Mouse (Mus musculus) liver, embryonic 13.5 days (tissue): ENCODE results near the gene Ccdc115. TPM values are rescaled to one million over a fixed set of nuclear protein-coding genes. Genes with fewer than 3 reads are reported as not detected.
A peak's percentile ranks its signal among the peaks of the same experiment; 100 is the strongest.

Experiments used
- ATAC-seq: fragments of 200-750 bp; cut with Nextera tagmentation; 2 replicates; pipeline ENCODE4 v1.8.0; 2017; ENCODE audit warnings: low read depth, mild to moderate bottlenecking, moderate number of reproducible peaks, moderate library complexity
- DNase-seq: peaks from one replicate; pipeline ENCODE4 v3.0.0; 2022
- H3K27ac ChIP-seq: fragments of 300-500 bp; sonication (generic); 2 replicates; pipeline ENCODE4 v1.5.1; 2015; ENCODE audit warnings: moderate library complexity, mild to moderate bottlenecking, inconsistent platforms
- H3K27me3 ChIP-seq: fragments of 300-500 bp; sonication (generic); 2 replicates; pipeline ENCODE4 v1.6.1; 2015; ENCODE audit warnings: mild to moderate bottlenecking, inconsistent platforms
- H3K36me3 ChIP-seq: fragments of 300-500 bp; sonication (generic); 2 replicates; pipeline ENCODE4 v1.6.1; 2015; ENCODE audit warnings: mild to moderate bottlenecking, inconsistent platforms
- H3K4me1 ChIP-seq: fragments of 300-500 bp; sonication (generic); replicated peaks from 2 replicates; pipeline ENCODE4 v1.6.1; 2015; ENCODE audit warnings: inconsistent platforms
- H3K4me2 ChIP-seq: fragments of 300-500 bp; sonication (generic); 2 replicates; pipeline ENCODE4 v1.6.1; 2015; ENCODE audit warnings: inconsistent platforms, mild to moderate bottlenecking, moderate library complexity
- H3K4me3 ChIP-seq: fragments of 300-500 bp; sonication (generic); replicated peaks from 2 replicates; pipeline ENCODE4 v1.5.1; 2015; ENCODE audit warnings: mild to moderate bottlenecking, inconsistent platforms
- H3K9ac ChIP-seq: fragments of 300-500 bp; sonication (generic); 2 replicates; pipeline ENCODE4 v1.6.1; 2015; ENCODE audit warnings: mild to moderate bottlenecking, inconsistent platforms
- H3K9me3 ChIP-seq: fragments of 300-500 bp; sonication (generic); replicated peaks from 2 replicates; pipeline ENCODE4 v1.6.1; 2016; ENCODE audit warnings: inconsistent platforms
- WGBS: fragments of 180-500 bp; shearing (Covaris S2); methylation state at CpG from one replicate; pipeline ENCODE4 v1.1.7; 2015; ENCODE audit not compliant: insufficient replicate concordance; 5-methylcytosine and 5-hydroxymethylcytosine counted together
- polyA plus RNA-seq: library from polyadenylated mRNA; unstranded; fragments of >200 nt; fragmentation: Nextera tagmentation; extraction: Ambion mirVana; gene quantifications from 2 replicates; pipeline ENCODE4 v1.2.1, GENCODE M21; 2015

Ccdc115 gene
- 28.2 and 30.8 TPM in 2 replicates for polyA plus RNA-seq

DNA sequence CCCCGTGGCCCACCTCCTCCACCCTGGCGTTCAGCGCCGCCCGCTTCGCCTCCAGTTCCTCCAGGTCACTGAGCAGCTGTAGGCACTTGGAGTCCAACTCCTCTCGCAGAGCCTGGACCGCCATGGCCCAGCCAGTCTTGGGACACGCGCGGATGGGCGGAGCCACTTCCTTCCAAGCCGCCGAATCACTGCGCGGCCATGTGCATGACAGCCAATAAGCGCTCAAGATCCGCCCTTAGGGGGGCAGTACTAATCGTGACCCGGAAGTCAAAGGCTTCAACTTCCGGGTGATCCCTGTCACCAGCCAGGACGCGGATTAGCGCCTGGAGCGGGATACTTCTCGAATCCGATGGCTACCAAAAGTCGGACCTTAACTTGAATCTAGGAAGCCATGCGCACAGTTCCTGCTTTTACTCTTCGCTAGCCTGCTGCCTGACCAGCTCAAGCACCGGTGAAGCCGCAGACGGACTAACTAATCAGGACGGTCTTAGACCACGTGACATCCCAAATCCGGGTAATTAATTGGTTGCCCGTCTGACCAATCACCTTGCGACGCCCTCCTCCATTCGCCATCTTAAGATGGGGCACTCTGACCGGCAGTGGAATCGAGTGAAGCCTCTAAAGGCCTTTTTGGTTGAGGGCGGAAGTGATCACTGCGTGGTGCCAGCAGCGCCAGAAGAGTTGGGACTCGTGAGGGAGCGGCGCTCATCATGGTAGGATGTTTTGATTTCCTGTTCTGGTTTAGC is at the start of gene Ccdc115, which contains the start of gene Imp4:
Gene Ccdc115, minus strand, starts transcription at position 458 of the 746 bp plus-strand sequence.
Gene Imp4, plus strand, starts transcription at position 637 of the 746 bp plus-strand sequence.
- under 1% methylated on average over 48 of the region's 48 CpGs for WGBS
- peak; percentile 92 for ATAC-seq

DNA sequence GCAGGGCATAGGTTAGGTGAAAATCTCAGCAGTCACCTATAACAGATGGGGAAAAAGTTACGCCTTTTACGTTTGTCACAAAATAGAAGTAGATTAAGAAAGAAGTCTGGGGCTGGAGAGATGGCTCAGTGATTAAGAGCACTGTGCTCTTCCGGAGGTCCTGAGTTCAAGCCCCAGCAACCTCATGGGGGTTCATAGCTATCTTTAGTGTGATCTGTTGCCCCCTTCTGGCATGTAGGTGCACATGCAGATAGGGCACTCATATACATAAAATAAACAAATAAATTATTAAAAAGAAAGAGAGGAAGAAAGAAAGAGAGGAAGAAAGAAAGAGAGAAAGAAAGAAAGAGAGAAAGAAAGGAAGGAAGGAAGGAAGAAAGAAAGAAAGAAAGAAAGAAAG is 47.9 kb upstream of the Ccdc115 start:
- Histone ChIP-seq H3K4me3 (no peak overlapping the region), H3K27me3 (no peaks in the 10 kb centered on the region), H3K9ac (no peak overlapping the region), H3K4me2 (no peak overlapping the region), H3K36me3 (no peaks in the 10 kb centered on the region), H3K27ac (no peak overlapping the region), H3K4me1 (peaks cover 18% of the 10 kb centered on the region), H3K9me3 (no peaks in the 10 kb centered on the region)
- ATAC-seq, result no peak
- 72% methylated on average over 3 of the region's 3 CpGs for WGBS
- DNase-seq, result no peak

More for the DNA sequence above, at the start of gene Ccdc115, which contains the start of gene Imp4:
- Histone ChIP-seq H3K9me3 (no peaks in the 10 kb centered on the region), H3K36me3 (peaks cover 27% of the 10 kb centered on the region), H3K4me2 (peak within 1 kb of the TSS; percentile 79), H3K27ac (peak within 1 kb of the TSS; percentile 16; the same call in 1 of the 2 replicates), H3K4me1 (peaks cover 43% of the 10 kb centered on the region), H3K9ac (peak within 1 kb of the TSS; percentile 73), H3K27me3 (no peaks in the 10 kb centered on the region), H3K4me3 (peak within 1 kb of the TSS; percentile 75)
- peak; percentile 96 for DNase-seq

DNA sequence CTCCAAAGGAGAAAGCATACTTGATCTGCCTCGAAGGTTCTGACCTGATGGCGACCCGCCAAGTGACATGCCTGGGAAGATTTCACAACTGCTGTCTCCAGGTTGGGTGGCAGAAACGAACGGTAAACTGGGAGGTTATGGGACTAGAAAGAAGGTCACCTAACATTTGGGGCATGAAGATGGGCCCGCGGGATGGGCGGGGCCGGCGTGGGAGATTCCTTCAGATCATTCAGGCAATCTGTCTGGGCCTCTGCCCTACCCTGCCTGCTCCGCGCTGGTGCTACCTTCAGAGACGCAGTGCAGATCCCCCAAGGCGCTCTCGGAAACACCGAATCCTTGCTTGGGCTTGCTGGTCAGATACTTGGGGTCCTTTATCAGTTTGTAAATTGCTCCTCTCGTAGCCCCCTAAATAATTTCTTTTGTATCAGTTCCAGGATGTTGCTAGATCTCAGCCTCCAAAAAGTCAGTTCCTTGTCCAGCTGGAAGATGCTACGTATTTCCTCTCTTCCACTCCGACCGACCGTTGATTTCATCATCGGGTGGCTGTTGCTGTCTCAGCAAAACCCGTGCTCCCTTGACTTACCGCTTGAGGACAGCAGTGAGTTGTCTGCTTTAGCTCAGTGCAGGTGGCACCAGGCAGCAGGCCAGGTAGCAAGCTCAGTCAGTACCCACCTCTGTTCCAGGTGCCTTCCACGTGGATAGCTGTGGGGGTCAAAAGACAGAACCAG is 46.2 kb upstream of the Ccdc115 start:
- Histone ChIP-seq H3K4me3 (peak overlapping the region; percentile 33), H3K36me3 (no peaks in the 10 kb centered on the region), H3K27ac (no peak overlapping the region; the same call in 1 of the 2 replicates), H3K4me1 (peaks cover 18% of the 10 kb centered on the region), H3K9me3 (no peaks in the 10 kb centered on the region), H3K27me3 (no peaks in the 10 kb centered on the region), H3K4me2 (peak overlapping the region; percentile 55), H3K9ac (0 out of 2 replicates have a peak overlapping the region, but pooled peaks have one; percentile 1)
- 6% methylated on average over 25 of the region's 25 CpGs for WGBS
- no peak for DNase-seq
- peak; percentile 70 for ATAC-seq

DNA sequence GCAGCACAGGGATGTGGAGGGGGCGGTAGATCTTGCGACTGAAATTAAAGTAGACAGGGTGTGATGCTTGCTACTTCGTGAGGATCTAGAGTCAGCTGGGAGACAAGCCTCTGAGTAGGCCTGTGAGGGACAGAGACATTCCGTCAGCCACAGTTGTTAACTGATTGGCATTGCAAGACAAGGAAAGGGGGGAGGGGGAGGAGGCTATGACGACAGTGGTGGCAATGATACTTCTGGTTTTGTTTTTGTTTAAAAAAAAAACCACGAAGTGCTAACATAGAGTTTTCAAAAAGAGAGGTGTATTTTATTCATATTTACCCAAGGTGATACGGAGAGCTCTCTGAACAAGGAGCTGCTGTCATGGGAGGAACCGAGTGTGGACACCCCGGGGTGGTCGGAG is 45.0 kb upstream of the Ccdc115 start:
- Histone ChIP-seq H3K4me2 (no peak overlapping the region), H3K27me3 (no peaks in the 10 kb centered on the region), H3K9ac (no peak overlapping the region), H3K4me1 (peaks cover 11% of the 10 kb centered on the region), H3K27ac (no peak overlapping the region), H3K36me3 (no peaks in the 10 kb centered on the region), H3K9me3 (no peaks in the 10 kb centered on the region), H3K4me3 (no peak overlapping the region)
- 51% methylated on average over 10 of the region's 10 CpGs for WGBS
- no peak for ATAC-seq
- no peak for DNase-seq

DNA sequence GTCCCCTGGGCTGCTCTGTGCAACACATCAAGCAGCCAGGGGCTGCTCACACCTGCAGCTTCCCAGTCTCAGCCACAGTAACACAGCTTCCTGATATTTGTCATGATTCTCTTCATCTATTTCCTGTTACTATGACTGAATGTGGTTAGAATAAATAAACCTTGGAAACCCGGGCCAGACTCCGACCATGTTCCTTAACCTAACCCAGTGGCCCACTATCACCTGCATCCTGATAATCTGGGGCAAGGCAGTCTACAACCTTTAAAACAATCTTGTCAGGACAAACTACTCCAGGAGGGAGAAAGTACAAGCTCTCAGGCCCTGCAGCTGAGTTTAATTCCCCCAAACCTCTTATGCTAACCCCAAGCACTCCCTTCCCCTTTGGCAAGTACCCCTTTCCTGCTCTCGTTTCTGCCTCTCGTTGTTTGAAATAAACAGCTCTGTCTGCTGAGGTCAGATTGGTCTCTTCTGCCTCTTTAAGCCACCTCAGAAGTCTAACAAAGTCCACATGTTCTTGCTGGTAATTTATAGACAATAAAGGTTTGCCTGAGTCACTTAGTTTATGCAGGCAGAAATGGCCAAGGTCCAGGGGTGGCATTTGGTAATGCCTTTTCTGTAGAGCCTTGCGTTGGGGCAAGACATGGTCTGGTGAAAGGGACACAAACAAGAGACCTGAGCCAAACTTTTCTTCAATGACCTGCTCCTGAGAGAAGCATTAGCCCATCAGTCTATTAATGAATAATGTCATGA is 42.6 kb upstream of the Ccdc115 start:
- Histone ChIP-seq H3K36me3 (no peaks in the 10 kb centered on the region), H3K27me3 (no peaks in the 10 kb centered on the region), H3K9me3 (no peaks in the 10 kb centered on the region), H3K4me2 (no peak overlapping the region), H3K9ac (no peak overlapping the region), H3K4me1 (peaks cover 15% of the 10 kb centered on the region), H3K4me3 (no peak overlapping the region), H3K27ac (no peak overlapping the region)
- DNase-seq, result no peak
- 42% methylated on average over 5 of the region's 5 CpGs for WGBS
- no peak for ATAC-seq

DNA sequence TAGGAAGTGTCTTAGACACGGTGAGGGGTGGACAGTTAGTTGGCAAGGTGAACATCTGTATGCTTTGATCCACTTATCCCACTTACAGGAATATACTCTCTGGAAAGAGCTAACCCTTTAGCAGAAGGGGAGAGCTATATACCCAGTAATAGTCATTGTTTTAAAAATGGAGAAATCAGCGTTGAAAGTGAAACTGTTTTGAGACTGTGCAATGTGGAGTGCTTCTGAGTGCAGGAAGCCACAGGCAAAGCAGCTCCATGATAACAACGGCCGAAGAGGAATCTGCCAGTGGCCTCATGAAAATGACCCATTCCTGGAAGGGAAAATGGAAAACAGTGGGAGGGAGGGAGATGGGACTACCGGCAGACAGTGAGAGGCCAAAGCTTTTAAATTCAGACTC is 41.3 kb upstream of the Ccdc115 start:
- H3K4me3 ChIP-seq, result no peak overlapping the region
- no peak for DNase-seq
- H3K9ac ChIP-seq, result no peak overlapping the region
- no peaks in the 10 kb centered on the region for H3K9me3 ChIP-seq
- H3K27ac ChIP-seq, result no peak overlapping the region
- H3K36me3 ChIP-seq, result no peaks in the 10 kb centered on the region
- no peaks in the 10 kb centered on the region for H3K27me3 ChIP-seq
- no peak overlapping the region for H3K4me2 ChIP-seq
- peaks cover 11% of the 10 kb centered on the region for H3K4me1 ChIP-seq
- no peak for ATAC-seq
- WGBS, result 20% methylated on average over 5 of the region's 5 CpGs

DNA sequence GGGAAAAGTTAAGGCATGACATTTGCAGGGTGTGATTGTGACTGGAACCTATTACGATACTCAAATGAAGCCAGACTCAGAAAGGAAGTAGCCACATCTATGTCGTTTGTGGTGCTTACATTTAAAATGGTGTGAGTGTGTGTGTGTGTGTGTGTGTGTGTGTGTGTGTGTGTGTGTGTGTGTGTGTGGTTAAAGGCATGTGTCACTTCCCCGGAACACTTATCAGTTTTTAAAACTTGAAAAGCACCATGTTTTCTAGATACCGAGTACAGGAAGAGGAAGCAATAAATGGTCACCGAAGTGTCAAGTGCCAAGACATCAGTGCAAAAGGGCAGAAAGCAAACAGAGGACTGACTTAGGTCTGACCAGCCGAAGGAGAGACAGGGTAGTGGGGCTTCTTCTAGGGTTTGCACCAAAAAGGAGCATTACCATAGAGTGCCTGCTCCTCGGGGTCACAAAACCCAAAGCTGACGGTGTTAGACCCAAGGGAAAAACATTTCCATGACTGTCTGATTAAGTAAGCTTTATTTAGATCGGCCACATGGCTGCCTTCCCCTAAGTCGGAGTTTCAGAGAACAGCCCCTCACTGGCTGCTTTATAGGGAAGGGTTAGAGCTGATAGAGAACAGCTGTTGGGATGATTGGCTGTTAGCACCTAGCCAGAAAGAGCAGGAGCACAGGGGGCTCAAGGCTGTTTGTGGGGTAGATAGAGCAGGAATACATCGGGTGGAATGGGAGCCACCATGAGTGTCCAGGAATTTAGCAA is 39.6 kb upstream of the Ccdc115 start:
- DNase-seq (no peak), ATAC-seq (no peak)
- Histone ChIP-seq H3K4me3 (no peak overlapping the region), H3K36me3 (no peaks in the 10 kb centered on the region), H3K27me3 (no peaks in the 10 kb centered on the region), H3K9ac (no peak overlapping the region), H3K4me1 (peaks cover 3% of the 10 kb centered on the region), H3K4me2 (no peak overlapping the region), H3K9me3 (no peaks in the 10 kb centered on the region), H3K27ac (no peak overlapping the region)
- WGBS, result 15% methylated on average over 11 of the region's 11 CpGs

DNA sequence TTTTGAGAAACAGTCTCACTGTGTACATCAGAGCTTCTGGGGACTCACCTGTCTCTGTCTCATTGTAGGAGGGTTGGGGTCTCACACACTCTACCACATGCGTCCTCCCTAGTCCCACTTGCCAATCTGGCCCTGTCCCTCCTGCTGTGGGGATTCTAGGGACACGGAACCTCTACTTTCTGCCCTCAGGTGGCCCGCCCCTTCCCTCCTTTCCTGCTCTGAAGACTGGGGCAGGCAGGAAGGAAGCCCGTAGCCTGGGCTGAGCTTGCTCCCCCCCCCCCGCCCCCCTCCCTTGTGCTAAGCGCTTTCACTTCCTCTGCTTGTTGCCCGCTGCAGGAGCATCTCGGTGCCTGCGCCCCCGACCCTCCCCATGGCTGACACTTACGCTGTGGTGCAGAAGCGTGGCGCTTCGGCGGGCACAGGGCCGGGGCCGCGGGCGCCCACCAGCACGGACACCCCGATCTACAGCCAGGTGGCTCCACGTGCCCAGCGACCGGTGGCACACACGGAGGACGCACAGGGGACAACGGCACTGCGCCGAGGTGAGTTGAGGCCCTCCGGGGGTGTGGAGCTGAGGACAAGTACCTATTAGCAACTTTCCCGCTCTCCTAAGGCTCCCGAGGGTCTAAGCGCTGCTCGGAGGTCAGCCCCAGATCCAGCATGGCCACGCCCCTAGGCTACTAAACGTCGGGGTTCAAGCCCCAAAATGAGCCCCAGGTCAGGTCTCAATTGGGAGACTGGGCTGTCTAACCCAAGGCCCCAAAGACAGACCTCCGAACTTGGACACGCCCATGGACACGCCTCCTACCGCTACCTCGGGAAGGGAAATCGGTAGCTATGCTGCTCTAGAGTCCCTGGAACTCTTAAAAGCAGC is 33.2 kb upstream of the Ccdc115 start:
- H3K9me3 ChIP-seq, result no peaks in the 10 kb centered on the region
- WGBS, result 1% methylated on average over 42 of the region's 43 CpGs
- H3K27ac ChIP-seq, result peak overlapping the region; percentile 5
- H3K4me3 ChIP-seq, result peak overlapping the region; percentile 61
- H3K36me3 ChIP-seq, result no peaks in the 10 kb centered on the region
- peak overlapping the region; percentile 84 for H3K4me2 ChIP-seq
- H3K4me1 ChIP-seq, result peaks cover 21% of the 10 kb centered on the region
- peak; percentile 75 for ATAC-seq
- peak overlapping the region; percentile 62 for H3K9ac ChIP-seq
- peaks cover 14% of the 10 kb centered on the region for H3K27me3 ChIP-seq
- DNase-seq, result peak; percentile 56

DNA sequence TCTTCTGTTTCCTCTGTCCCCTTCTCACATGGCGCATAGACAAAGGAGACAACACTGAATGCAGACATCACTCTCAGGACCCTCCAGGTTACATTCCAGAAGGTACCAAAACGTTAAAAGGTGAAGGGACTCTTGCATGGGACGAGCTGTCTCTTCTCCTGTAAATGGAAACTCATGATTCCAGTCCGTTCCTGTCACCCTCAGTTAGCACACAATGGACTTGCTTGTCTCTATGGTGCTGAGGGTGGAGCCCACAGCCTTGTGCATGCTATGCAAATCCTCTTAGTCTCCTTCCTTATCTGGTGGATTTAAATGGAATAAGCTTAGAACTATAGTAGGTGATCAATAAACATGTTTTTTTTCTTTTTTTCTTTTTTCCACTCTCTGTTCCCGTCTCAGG is 30.3 kb upstream of the Ccdc115 start:
- DNase-seq, result no peak
- H3K36me3 ChIP-seq, result no peaks in the 10 kb centered on the region
- H3K4me1 ChIP-seq, result peaks cover 21% of the 10 kb centered on the region
- no peak overlapping the region for H3K9ac ChIP-seq
- peaks cover 14% of the 10 kb centered on the region for H3K27me3 ChIP-seq
- H3K4me3 ChIP-seq, result no peak overlapping the region
- ATAC-seq, result no peak
- H3K27ac ChIP-seq, result no peak overlapping the region
- no peaks in the 10 kb centered on the region for H3K9me3 ChIP-seq
- H3K4me2 ChIP-seq, result no peak overlapping the region
- whole genome bisulfite sequencing, result 58% methylated on average over 5 of the region's 5 CpGs

DNA sequence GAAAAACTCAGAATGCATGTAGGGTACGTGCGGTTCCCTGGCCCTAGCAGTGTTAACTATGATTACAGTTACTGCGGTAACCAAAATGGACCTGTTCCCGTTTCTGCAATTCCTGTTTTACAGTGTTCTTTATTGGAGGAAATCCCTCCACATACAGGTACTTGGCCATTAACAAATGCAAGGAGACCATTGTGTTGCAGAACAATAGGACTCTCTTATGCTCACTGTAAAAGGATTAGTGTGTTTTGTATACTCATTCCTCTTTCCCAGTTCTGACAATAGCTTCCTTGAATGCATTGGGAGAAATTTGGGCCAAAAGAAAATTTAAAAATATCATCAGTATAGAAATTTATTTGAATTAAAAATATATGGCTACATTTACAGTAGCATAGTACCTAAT is 29.0 kb upstream of the Ccdc115 start:
- Histone ChIP-seq H3K9ac (no peak overlapping the region), H3K4me3 (no peak overlapping the region), H3K27me3 (peaks cover 11% of the 10 kb centered on the region), H3K36me3 (no peaks in the 10 kb centered on the region), H3K4me2 (no peak overlapping the region), H3K9me3 (no peaks in the 10 kb centered on the region), H3K4me1 (peaks cover 20% of the 10 kb centered on the region), H3K27ac (no peak overlapping the region)
- WGBS, result 63% methylated on average over 4 of the region's 4 CpGs
- DNase-seq (no peak), ATAC-seq (no peak)
